Mouse (Mus musculus) lung, postnatal 25 days (tissue): ENCODE measurements at regions not wholly inside any gene's neighbourhood (a gene's known extent, or its start where the extent isn't known, plus 50 kb on each side); places are given as distances from the start of the nearest gene placed in this dataset.

ENCODE experiments used
- DNase-seq: peaks from one replicate; pipeline ENCODE4 v3.0.0; 2022; ENCODE audit warnings: low spot score

- DNase-seq = no peak
Measured at GRCm38 (mm10) chr17:45966736-45967135, 65.4 kb downstream of the Vegfa start.

GRCm38 (mm10) chr17:45964031-45964430 is 68.1 kb downstream of the Vegfa start:
- DNase-seq = no peak

- no peak for DNase-seq
Measured at GRCm38 (mm10) chr17:45963332-45963731, 68.8 kb downstream of the Vegfa start.

GRCm38 (mm10) chr17:45961626-45962319 is 70.4 kb downstream of the Vegfa start:
- no peak for DNase-seq

GRCm38 (mm10) chr17:45958094-45958881 is 73.9 kb downstream of the Vegfa start:
- peak; percentile 70 for DNase-seq

- no peak for DNase-seq
Measured at GRCm38 (mm10) chr17:45955481-45955880, 76.7 kb downstream of the Vegfa start.

GRCm38 (mm10) chr17:45954824-45955223 is 77.3 kb downstream of the Vegfa start:
- no peak for DNase-seq

GRCm38 (mm10) chr17:45953523-45953922 is 78.6 kb downstream of the Vegfa start:
- no peak for DNase-seq

- DNase-seq = no peak
Measured at GRCm38 (mm10) chr17:45950533-45951164, 81.5 kb downstream of the Vegfa start.

GRCm38 (mm10) chr17:45949141-45949540 is 83.0 kb downstream of the Vegfa start:
- DNase-seq = peak; percentile 69

GRCm38 (mm10) chr17:45948314-45948935 is 83.7 kb downstream of the Vegfa start:
- DNase-seq = no peak

GRCm38 (mm10) chr17:45945005-45945404 is 87.2 kb downstream of the Vegfa start:
- peak; percentile 59 for DNase-seq

- DNase-seq = peak; percentile 85
Measured at GRCm38 (mm10) chr17:45943244-45943643, 88.9 kb downstream of the Vegfa start.

GRCm38 (mm10) chr17:45941890-45942375 is 90.2 kb downstream of the Vegfa start:
- DNase-seq = no peak

GRCm38 (mm10) chr17:45940121-45940813 is 91.9 kb downstream of the Vegfa start:
- DNase-seq = no peak

- DNase-seq = no peak
Measured at GRCm38 (mm10) chr17:45938284-45938683, 93.9 kb downstream of the Vegfa start.

GRCm38 (mm10) chr17:45936577-45936976 is 95.6 kb downstream of the Vegfa start:
- no peak for DNase-seq

GRCm38 (mm10) chr17:45935291-45935690 is 96.9 kb downstream of the Vegfa start:
- DNase-seq = peak; percentile 56

GRCm38 (mm10) chr17:45934002-45934401 is 98.2 kb downstream of the Vegfa start:
- no peak for DNase-seq

- DNase-seq = no peak
Measured at GRCm38 (mm10) chr17:45933034-45933433, 99.1 kb downstream of the Vegfa start.

GRCm38 (mm10) chr17:45932611-45933010 is 99.6 kb downstream of the Vegfa start:
- no peak for DNase-seq

GRCm38 (mm10) chr17:45929591-45929990 is 102.6 kb downstream of the Vegfa start:
- no peak for DNase-seq
